Mouse (Mus musculus) spleen, adult 10 weeks (tissue): ENCODE measurements around the gene Cbwd1. TPM values are rescaled to one million over a fixed set of nuclear protein-coding genes. Genes with fewer than 3 reads are reported as not detected.

Experiments
- polyA plus RNA-seq: library from polyadenylated mRNA; stranded (reverse); fragments of 350-450 nt; fragmentation: Illumina TruSeq; extraction: RNeasy Lipid Tissue Mini Kit (QIAGEN cat#74804); gene quantifications from one replicate; pipeline ENCODE4 v1.2.3, GENCODE M21; 2015; ENCODE audit warnings: low replicate concordance; ENCODE audit not compliant: insufficient read depth

The Cbwd1 gene
- polyA plus RNA-seq, result 15.1 TPM

DNA sequence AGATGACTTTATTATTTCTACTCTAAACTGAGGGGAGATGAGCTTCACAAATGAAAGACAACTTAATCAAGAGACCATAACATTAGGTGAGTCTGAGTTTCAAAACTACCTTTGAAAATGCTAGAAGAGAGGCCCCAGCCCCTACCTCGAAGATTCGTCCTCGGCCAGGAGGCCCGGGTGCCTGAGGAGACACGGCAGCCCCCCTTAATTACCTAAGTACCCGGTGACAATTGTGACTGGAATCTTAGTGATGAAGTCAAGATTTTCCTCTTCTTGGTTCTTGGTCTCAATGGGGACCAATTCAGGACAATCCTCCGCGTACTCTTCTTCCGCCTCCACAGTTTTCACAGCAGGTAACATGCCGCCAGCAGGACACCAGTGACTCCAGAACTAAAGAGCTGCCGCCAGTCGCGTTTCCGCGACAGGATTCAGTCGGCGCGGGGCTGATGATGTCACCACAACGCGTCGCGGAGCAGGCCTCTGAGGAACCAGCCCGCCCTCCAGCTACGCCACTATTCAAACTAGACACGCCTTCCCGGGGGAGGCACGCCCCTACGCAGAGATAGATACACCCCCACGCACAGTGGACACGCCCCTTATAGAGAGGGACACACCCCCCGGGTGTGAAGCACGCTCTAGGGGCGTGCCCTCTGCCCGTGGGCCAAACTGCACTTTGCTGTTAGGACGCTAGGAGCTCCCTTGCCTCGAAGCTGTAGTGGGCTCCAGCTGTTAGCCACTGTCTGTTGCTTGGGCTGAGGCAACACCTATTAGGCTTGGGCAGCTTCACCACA, at the start of gene Cbwd1:
Gene Cbwd1 (minus strand): TSS at position 439 of the 791 bp plus-strand sequence.

DNA sequence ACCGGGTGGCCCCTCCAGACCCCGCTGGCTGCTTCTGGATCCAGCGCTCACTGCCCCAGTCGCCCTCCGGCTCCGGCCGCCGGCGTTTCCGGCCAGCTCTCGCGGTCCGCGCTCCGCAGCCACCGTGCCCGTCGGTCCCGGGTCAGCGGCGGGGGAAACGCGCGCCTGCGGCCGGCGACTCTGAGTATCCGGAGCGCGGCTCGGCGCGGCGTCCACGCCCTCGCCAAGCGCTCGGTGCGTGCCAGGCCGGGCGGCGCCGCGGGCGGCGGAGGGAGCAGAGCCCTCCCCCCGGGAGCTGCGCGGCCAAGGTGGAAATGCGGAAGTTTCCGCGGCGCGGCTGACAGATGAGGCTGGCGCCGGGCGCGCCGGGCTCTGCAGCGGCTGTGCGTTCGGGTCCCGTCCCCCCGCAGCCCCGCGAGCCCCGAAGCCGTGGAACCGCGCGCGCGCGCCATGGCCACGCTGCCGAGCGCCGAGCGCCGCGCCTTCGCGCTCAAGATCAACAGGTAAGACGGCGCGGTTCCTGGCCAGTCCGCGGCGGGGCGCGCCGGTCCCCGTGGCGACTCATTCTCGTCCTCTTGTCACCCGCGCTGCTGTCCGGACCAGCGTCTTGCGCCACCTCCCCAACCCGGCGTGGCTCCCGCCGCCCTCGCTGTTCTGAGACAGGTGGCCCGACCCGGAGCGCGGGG, 37.9 kb upstream of the Cbwd1 start, which contains the start of gene Dock8:
Gene Dock8 (plus strand): TSS at position 334 of the 686 bp plus-strand sequence.

GRCm38 (mm10) chr19:24900581-24901220, 60.7 kb downstream of the Cbwd1 start, which contains the start of gene Foxd4:
Gene Foxd4 (minus strand): TSS chr19:24901197.

DNA sequence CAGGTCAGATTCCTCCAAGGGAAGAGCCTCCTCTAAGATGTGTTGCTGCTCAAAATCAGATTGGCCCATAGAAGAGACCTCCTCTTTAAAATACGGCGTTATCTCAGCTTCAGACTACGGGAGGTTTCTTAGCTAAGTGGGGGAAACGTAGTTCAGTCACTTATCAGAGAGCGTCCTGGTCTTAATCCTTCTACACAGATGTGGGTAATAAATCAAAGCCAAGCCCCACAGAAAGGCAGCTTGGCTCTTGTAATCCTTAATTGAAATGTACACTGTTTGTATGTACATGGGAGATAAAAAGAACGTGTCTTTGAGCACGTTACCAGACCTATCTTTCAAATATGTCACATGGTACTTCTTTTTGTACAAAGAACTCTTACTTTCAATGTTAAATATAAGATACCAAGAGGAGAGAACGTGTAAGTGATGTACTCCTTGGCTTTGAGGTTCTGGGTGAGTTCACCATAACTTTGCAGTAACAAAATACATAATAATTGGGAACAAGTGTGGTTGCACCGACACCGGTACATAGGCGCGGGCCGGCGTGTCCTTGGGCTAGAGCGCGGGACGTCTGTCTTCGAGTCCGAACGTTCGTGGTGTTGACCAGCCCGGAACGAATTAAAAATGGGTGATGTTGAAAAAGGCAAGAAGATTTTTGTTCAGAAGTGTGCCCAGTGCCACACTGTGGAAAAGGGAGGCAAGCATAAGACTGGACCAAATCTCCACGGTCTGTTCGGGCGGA, 86.1 kb downstream of the Cbwd1 start, which contains the start of gene Gm10053:
Gene Gm10053 (plus strand): TSS at position 558 of the 742 bp plus-strand sequence.

Other genes starting within 250 kb of the Cbwd1 start
- gene Pgm5, start 99.8 kb downstream of the Cbwd1 start, polyA plus RNA-seq, result 0.95 TPM
- gene Gm10053, start 85.9 kb downstream of the Cbwd1 start, polyA plus RNA-seq, result 104 TPM
- not detected for gene Foxd4, start 60.4 kb downstream of the Cbwd1 start, polyA plus RNA-seq
- gene Dock8, start 37.9 kb upstream of the Cbwd1 start, polyA plus RNA-seq, result 63.4 TPM